Mouse (Mus musculus): ENCODE measurements around the gene Kansl3. TPM values are rescaled to one million over a fixed set of nuclear protein-coding genes. Genes with fewer than 3 reads are reported as not detected.

The Kansl3 gene
- polyA plus RNA-seq (2015; fragmentation: Nextera tagmentation; extraction: Ambion mirVana) = 12.4 and 12.6 TPM in 2 replicates

- Histone ChIP-seq H3K36me3 (replicated peaks) (peaks cover 21% of the 10 kb centered on the region), H3K4me3 (replicated peaks) (peak within 1 kb of the TSS; percentile 92), H3K9me3 (replicated peaks) (no peaks in the 10 kb centered on the region), H3K27me3 (peaks cover 24% of the 10 kb centered on the region), H3K9ac (peak within 1 kb of the TSS; percentile 94), H3K4me1 (replicated peaks) (peaks cover 36% of the 10 kb centered on the region), H3K4me2 (peak within 1 kb of the TSS; percentile 84), H3K27ac (replicated peaks) (peak within 1 kb of the TSS; percentile 76)
- peak; percentile 84 for ATAC-seq (ENCODE audit: insufficient read depth)
- 3% methylated on average over 61 of the region's 61 CpGs for WGBS (ENCODE audit: insufficient replicate concordance)
Observed at GRCm38 (mm10) chr1:36368969-36369645, at the start of gene Kansl3. Gene Kansl3 (minus strand): TSS chr1:36369181.

- no peak for ATAC-seq (ENCODE audit: insufficient read depth)
- no peaks in the 10 kb centered on the region for H3K36me3 ChIP-seq (replicated peaks)
- no peaks in the 10 kb centered on the region for H3K27me3 ChIP-seq
- WGBS (ENCODE audit: insufficient replicate concordance) = 63% methylated on average over 6 of the region's 6 CpGs
- no peaks in the 10 kb centered on the region for H3K4me1 ChIP-seq (replicated peaks)
- no peak overlapping the region for H3K9ac ChIP-seq
- no peak overlapping the region for H3K4me3 ChIP-seq (replicated peaks)
- H3K27ac ChIP-seq (replicated peaks) = no peak overlapping the region
- no peaks in the 10 kb centered on the region for H3K9me3 ChIP-seq (replicated peaks)
- H3K4me2 ChIP-seq = no peak overlapping the region
Observed at GRCm38 (mm10) chr1:36404531-36404930, 35.5 kb upstream of the Kansl3 start.

- Histone ChIP-seq H3K27ac (replicated peaks) (no peak overlapping the region), H3K4me2 (no peak overlapping the region), H3K9ac (no peak overlapping the region), H3K4me3 (replicated peaks) (no peak overlapping the region), H3K27me3 (no peaks in the 10 kb centered on the region), H3K4me1 (replicated peaks) (no peaks in the 10 kb centered on the region), H3K9me3 (replicated peaks) (no peaks in the 10 kb centered on the region), H3K36me3 (replicated peaks) (no peaks in the 10 kb centered on the region)
- no peak for ATAC-seq (ENCODE audit: insufficient read depth)
- 65% methylated on average over 4 of the region's 4 CpGs for WGBS (ENCODE audit: insufficient replicate concordance)
Observed at GRCm38 (mm10) chr1:36401509-36401908, 32.5 kb upstream of the Kansl3 start.

- no peaks in the 10 kb centered on the region for H3K4me1 ChIP-seq (replicated peaks)
- no peak for ATAC-seq (ENCODE audit: insufficient read depth)
- no peaks in the 10 kb centered on the region for H3K9me3 ChIP-seq (replicated peaks)
- no peak overlapping the region for H3K27ac ChIP-seq (replicated peaks)
- H3K27me3 ChIP-seq = no peaks in the 10 kb centered on the region
- H3K4me3 ChIP-seq (replicated peaks) = no peak overlapping the region
- H3K9ac ChIP-seq = no peak overlapping the region
- 29% methylated on average over 6 of the region's 6 CpGs for WGBS (ENCODE audit: insufficient replicate concordance)
- H3K36me3 ChIP-seq (replicated peaks) = no peaks in the 10 kb centered on the region
- no peak overlapping the region for H3K4me2 ChIP-seq
Observed at GRCm38 (mm10) chr1:36397041-36397440, 28.1 kb upstream of the Kansl3 start.

GRCm38 (mm10) chr1:36379582-36379981 lies 10.6 kb upstream of the Kansl3 start:
- WGBS (ENCODE audit: insufficient replicate concordance) = 41% methylated on average over 4 of the region's 4 CpGs

GRCm38 (mm10) chr1:36378880-36379279 lies 9.9 kb upstream of the Kansl3 start:
- Histone ChIP-seq H3K4me1 (replicated peaks) (peaks cover 14% of the 10 kb centered on the region; the same call in 1 of the 2 replicates), H3K9me3 (replicated peaks) (no peaks in the 10 kb centered on the region), H3K4me2 (no peak overlapping the region), H3K4me3 (replicated peaks) (no peak overlapping the region), H3K36me3 (replicated peaks) (no peaks in the 10 kb centered on the region), H3K27me3 (peaks cover 9% of the 10 kb centered on the region), H3K27ac (replicated peaks) (no peak overlapping the region), H3K9ac (no peak overlapping the region)
- WGBS (ENCODE audit: insufficient replicate concordance) = 31% methylated on average over 6 of the region's 6 CpGs
- ATAC-seq (ENCODE audit: insufficient read depth) = no peak

More at GRCm38 (mm10) chr1:36379582-36379981, 10.6 kb upstream of the Kansl3 start:
- ATAC-seq (ENCODE audit: insufficient read depth) = no peak
- no peak overlapping the region for H3K4me3 ChIP-seq (replicated peaks)
- no peaks in the 10 kb centered on the region for H3K36me3 ChIP-seq (replicated peaks)
- no peak overlapping the region for H3K9ac ChIP-seq
- no peak overlapping the region for H3K4me2 ChIP-seq
- H3K9me3 ChIP-seq (replicated peaks) = no peaks in the 10 kb centered on the region
- no peak overlapping the region for H3K27ac ChIP-seq (replicated peaks)
- H3K4me1 ChIP-seq (replicated peaks) = peaks cover 14% of the 10 kb centered on the region; the same call in 1 of the 2 replicates
- peaks cover 5% of the 10 kb centered on the region for H3K27me3 ChIP-seq

- Histone ChIP-seq H3K9me3 (replicated peaks) (no peaks in the 10 kb centered on the region), H3K9ac (no peak within 1 kb of the TSS), H3K4me3 (replicated peaks) (no peak within 1 kb of the TSS), H3K4me1 (replicated peaks) (peaks cover 31% of the 10 kb centered on the region), H3K36me3 (replicated peaks) (no peaks in the 10 kb centered on the region; the same call in 1 of the 2 replicates), H3K27me3 (peaks cover 26% of the 10 kb centered on the region), H3K4me2 (no peak within 1 kb of the TSS), H3K27ac (replicated peaks) (no peak within 1 kb of the TSS)
- ATAC-seq (ENCODE audit: insufficient read depth) = no peak
- WGBS (ENCODE audit: insufficient replicate concordance) = 40% methylated on average over 10 of the region's 10 CpGs
Observed at GRCm38 (mm10) chr1:36371934-36372845, 3.2 kb upstream of the Kansl3 start, which contains the start of gene Fer1l5. Gene Fer1l5 (plus strand): TSS chr1:36372291.

GRCm38 (mm10) chr1:36370918-36371317 lies 1.9 kb upstream of the Kansl3 start:
- Histone ChIP-seq H3K27ac (replicated peaks) (no peak overlapping the region), H3K36me3 (replicated peaks) (peaks cover 8% of the 10 kb centered on the region; the same call in 1 of the 2 replicates), H3K9me3 (replicated peaks) (no peaks in the 10 kb centered on the region), H3K4me3 (replicated peaks) (no peak overlapping the region), H3K9ac (no peak overlapping the region), H3K4me1 (replicated peaks) (peaks cover 36% of the 10 kb centered on the region), H3K4me2 (no peak overlapping the region), H3K27me3 (peaks cover 25% of the 10 kb centered on the region)
- WGBS (ENCODE audit: insufficient replicate concordance) = 68% methylated on average over 6 of the region's 6 CpGs
- no peak for ATAC-seq (ENCODE audit: insufficient read depth)

- Histone ChIP-seq H3K4me3 (replicated peaks) (peak overlapping the region; percentile 92), H3K4me1 (replicated peaks) (peaks cover 36% of the 10 kb centered on the region), H3K9ac (peak overlapping the region; percentile 94), H3K36me3 (replicated peaks) (peaks cover 28% of the 10 kb centered on the region), H3K9me3 (replicated peaks) (no peaks in the 10 kb centered on the region), H3K27ac (replicated peaks) (peak overlapping the region; percentile 76), H3K4me2 (peak overlapping the region; percentile 84), H3K27me3 (peaks cover 16% of the 10 kb centered on the region; the same call in 1 of the 2 replicates)
- WGBS (ENCODE audit: insufficient replicate concordance) = 3% methylated on average over 46 of the region's 55 CpGs
- ATAC-seq (ENCODE audit: insufficient read depth) = peak; percentile 85
Observed at GRCm38 (mm10) chr1:36368112-36368968, 641 bp downstream of the Kansl3 start.

- no peak for ATAC-seq (ENCODE audit: insufficient read depth)
- H3K4me1 ChIP-seq (replicated peaks) = peaks cover 36% of the 10 kb centered on the region
- peak overlapping the region; percentile 92 for H3K4me3 ChIP-seq (replicated peaks)
- peak overlapping the region; percentile 94 for H3K9ac ChIP-seq
- H3K9me3 ChIP-seq (replicated peaks) = no peaks in the 10 kb centered on the region
- peaks cover 11% of the 10 kb centered on the region; the same call in 1 of the 2 replicates for H3K27me3 ChIP-seq
- peak overlapping the region; percentile 84 for H3K4me2 ChIP-seq
- H3K27ac ChIP-seq (replicated peaks) = no peak overlapping the region
- H3K36me3 ChIP-seq (replicated peaks) = peaks cover 35% of the 10 kb centered on the region
- 47% methylated on average over 12 of the region's 12 CpGs for WGBS (ENCODE audit: insufficient replicate concordance)
Observed at GRCm38 (mm10) chr1:36367698-36368097, 1.3 kb downstream of the Kansl3 start.

Measured in liver, embryonic 15.5 days (tissue).